In genomic region chr10:118441898-118442297, GRCm38 (mm10) we compare ENCODE assay signal across 11 mouse cellular contexts. TPM values are rescaled to one million over a fixed set of nuclear protein-coding genes. Genes with fewer than 3 reads are reported as not detected.
DNase-seq lines count a peak whose midpoint lies in the region; ATAC-seq and TF ChIP-seq lines count a peak whose summit lies in the region.
"Had no signal": no experiment of that assay in that cellular context is flagged by ENCODE, and none has a peak within 500 bp of the region (broad histone marks: within the 10 kb centered on the region; RNA-seq: fewer than 3 reads in every experiment).

No protein-coding gene starts in this region.

- 61% methylated on average over 3 of the region's 3 CpGs for WGBS in liver, postnatal 0 days (ENCODE audit: insufficient replicate concordance)
- WGBS in liver, embryonic 11.5 days, result 71% methylated on average over 3 of the region's 3 CpGs

- no peaks in the 10 kb centered on the region for H3K27me3 ChIP-seq in liver, postnatal 0 days (ENCODE audit: insufficient read depth, low read length)
- no peaks in the 10 kb centered on the region for H3K27me3 ChIP-seq in liver, embryonic 11.5 days (replicated peaks; ENCODE audit: control insufficient read depth, insufficient read depth, low read length)

- no peak for DNase-seq in gastrocnemius, adult 2 months
- no peak for DNase-seq in gastrocnemius, postnatal 4 days (ENCODE audit: low spot score in 2 of 2)
- no peak for DNase-seq in liver, postnatal 0 days
- no peak for DNase-seq in liver, embryonic 11.5 days (ENCODE audit: low spot score)
- no peak for DNase-seq in retina, postnatal 1 day
- no peak for DNase-seq in left cerebral cortex, postnatal 25 days (ENCODE audit: low spot score in 2 of 2)
- DNase-seq: gastrocnemius, postnatal 36 days had no signal

- no peak overlapping the region for H3K27ac ChIP-seq in gastrocnemius, adult 2 months
- no peak overlapping the region for H3K27ac ChIP-seq in liver, postnatal 0 days (ENCODE audit: low read depth)
- H3K27ac ChIP-seq in liver, embryonic 11.5 days (ENCODE audit: low read depth, low read length), result no peak overlapping the region
- H3K27ac ChIP-seq: macrophage had no signal

- intact Hi-C loops in gastrocnemius, adult 2 months (cut with DNase I), result loop anchor here (10.0 kb wide), 1 partner anchor 103 kb away; no protein-coding TSS in a partner anchor
- intact Hi-C loops in left cerebral cortex, postnatal 25 days (cut with DNase I), result loop anchor here (5.0 kb wide), 1 partner anchor 65 kb away; no protein-coding TSS in a partner anchor

- ATAC-seq in liver, postnatal 0 days, result no peak
- no peak for ATAC-seq in liver, embryonic 11.5 days (replicated peaks; ENCODE audit: low FRiP score)
- ATAC-seq in common myeloid progenitor, adult 5-6 weeks (replicated peaks; ENCODE audit: low read depth, poor library complexity, severe bottlenecking), result 0 out of 2 replicates have a peak, but pooled peaks have one; percentile 54
- peak; percentile 73; the same call in 1 of the 2 replicates for ATAC-seq in neutrophil, adult 5-6 weeks (ENCODE audit: extremely low read depth, insufficient number of reproducible peaks, low FRiP score, poor library complexity, severe bottlenecking)

- no peak overlapping the region for H3K4me3 ChIP-seq in gastrocnemius, adult 2 months
- H3K4me3 ChIP-seq in liver, postnatal 0 days (ENCODE audit: low read depth, low read length), result no peak overlapping the region
- H3K4me3 ChIP-seq in liver, embryonic 11.5 days (ENCODE audit: low read depth, low read length), result no peak overlapping the region

- no peaks in the 10 kb centered on the region for H3K9me3 ChIP-seq in liver, postnatal 0 days (ENCODE audit: low read length)
- H3K9me3 ChIP-seq in liver, embryonic 11.5 days (ENCODE audit: control insufficient read depth, low read length), result no peaks in the 10 kb centered on the region

- no peak for TF ChIP-seq EP300 in liver, postnatal 0 days (IDR thresholded peaks at IDR 0.05; ENCODE audit: low read depth)

- no peaks in the 10 kb centered on the region for H3K36me3 ChIP-seq in liver, postnatal 0 days (replicated peaks; ENCODE audit: insufficient read depth, low read length)
- H3K36me3 ChIP-seq in liver, embryonic 11.5 days (ENCODE audit: control insufficient read depth, insufficient read depth, low read length), result no peaks in the 10 kb centered on the region

- H3K9ac ChIP-seq in liver, postnatal 0 days (replicated peaks), result no peak overlapping the region
- no peak overlapping the region for H3K9ac ChIP-seq in liver, embryonic 11.5 days (ENCODE audit: low read depth, low read length)

- no peaks in the 10 kb centered on the region for H3K4me1 ChIP-seq in liver, postnatal 0 days (ENCODE audit: insufficient read depth)
- H3K4me1 ChIP-seq in liver, embryonic 11.5 days (replicated peaks; ENCODE audit: control insufficient read depth, insufficient read depth, low read length), result no peaks in the 10 kb centered on the region

- no peak overlapping the region for H3K4me2 ChIP-seq in liver, postnatal 0 days (ENCODE audit: low read depth, low read length)
- no peak overlapping the region for H3K4me2 ChIP-seq in liver, embryonic 11.5 days

- TF ChIP-seq CTCF in gastrocnemius, adult 2 months (IDR thresholded peaks at IDR 0.05), result peak; percentile 59
- peak; percentile 51 for TF ChIP-seq CTCF in liver, postnatal 0 days (IDR thresholded peaks at IDR 0.05; ENCODE audit: low read depth)

RNA-seq across cellular contexts. Expression of gene Ifng, which starts 1.1 kb away (rescaled TPM):
- total RNA-seq in gastrocnemius, adult 2 months (2021), result not detected
- not detected for total RNA-seq in gastrocnemius, postnatal 4 days (2021)
- 0.08 TPM in 1 of 2 replicates, not detected in the other for polyA plus RNA-seq in liver, postnatal 0 days (2015; fragmentation: Nextera tagmentation; extraction: Ambion mirVana)
- polyA plus RNA-seq in liver, embryonic 11.5 days (2014; fragmentation: Nextera tagmentation; extraction: Ambion mirVana), result not detected in 2 replicates
- total RNA-seq in common myeloid progenitor, adult 5-6 weeks (2017), result 0.46 TPM in 1 of 2 replicates, not detected in the other
- 0.49 and 0.58 TPM in 2 replicates for total RNA-seq in neutrophil, adult 5-6 weeks (2017)
- not detected for total RNA-seq in left cerebral cortex, postnatal 25 days (2021)
- total RNA-seq: gastrocnemius, postnatal 36 days; MEL had no signal
- polyA plus RNA-seq: macrophage had no signal

Comparison
In these comparisons a context has a peak if more than half of its experiments do, and no peak if none do; other contexts are left out.
1. ATAC-seq: peak in common myeloid progenitor, adult 5-6 weeks (single experiment) and neutrophil, adult 5-6 weeks (single experiment); none in liver, postnatal 0 days (single experiment) and liver, embryonic 11.5 days (single experiment).